Mouse (Mus musculus): ENCODE results near the gene Cit. TPM values are rescaled to one million over a fixed set of nuclear protein-coding genes. Genes with fewer than 3 reads are reported as not detected.

The Cit gene
- polyA plus RNA-seq, 1 experiment from 2014 or later, result 30.4 TPM

GRCm38 (mm10) chr5:115868540-115868939 is 23.5 kb downstream of the Cit start:
- peaks cover 22% of the 10 kb centered on the region for H3K36me3 ChIP-seq (ENCODE audit: insufficient read depth, low read length)
- ATAC-seq (ENCODE audit: low FRiP score, low TSS enrichment), result no peak
- no peak overlapping the region for H3K27ac ChIP-seq (ENCODE audit: low read length)
- H3K9ac ChIP-seq (replicated peaks; ENCODE audit: low read length), result no peak overlapping the region
- H3K9me3 ChIP-seq (ENCODE audit: low read length), result no peaks in the 10 kb centered on the region
- no peaks in the 10 kb centered on the region for H3K27me3 ChIP-seq (ENCODE audit: insufficient read depth, low read length)
- WGBS, result 79% methylated on average over 12 of the region's 12 CpGs
- no peak overlapping the region for H3K4me3 ChIP-seq (ENCODE audit: low read length)
- no peaks in the 10 kb centered on the region for H3K4me1 ChIP-seq (ENCODE audit: insufficient read depth, low read length)
- H3K4me2 ChIP-seq (replicated peaks; ENCODE audit: low read depth, low read length), result no peak overlapping the region

GRCm38 (mm10) chr5:115869198-115869597 is 24.1 kb downstream of the Cit start:
- WGBS, result 89% methylated on average over 15 of the region's 15 CpGs
- no peak overlapping the region for H3K4me3 ChIP-seq (ENCODE audit: low read length)
- no peaks in the 10 kb centered on the region for H3K27me3 ChIP-seq (ENCODE audit: insufficient read depth, low read length)
- H3K4me1 ChIP-seq (ENCODE audit: insufficient read depth, low read length), result no peaks in the 10 kb centered on the region
- ATAC-seq (ENCODE audit: low FRiP score, low TSS enrichment), result no peak
- no peaks in the 10 kb centered on the region for H3K9me3 ChIP-seq (ENCODE audit: low read length)
- H3K27ac ChIP-seq (ENCODE audit: low read length), result no peak overlapping the region
- H3K9ac ChIP-seq (replicated peaks; ENCODE audit: low read length), result no peak overlapping the region
- H3K4me2 ChIP-seq (replicated peaks; ENCODE audit: low read depth, low read length), result no peak overlapping the region
- peaks cover 21% of the 10 kb centered on the region for H3K36me3 ChIP-seq (ENCODE audit: insufficient read depth, low read length)

GRCm38 (mm10) chr5:115871153-115871552 is 26.1 kb downstream of the Cit start:
- Histone ChIP-seq H3K4me3 (ENCODE audit: low read length) (no peak overlapping the region), H3K9ac (replicated peaks; ENCODE audit: low read length) (no peak overlapping the region), H3K27ac (ENCODE audit: low read length) (no peak overlapping the region), H3K4me1 (ENCODE audit: insufficient read depth, low read length) (no peaks in the 10 kb centered on the region), H3K9me3 (ENCODE audit: low read length) (no peaks in the 10 kb centered on the region), H3K4me2 (replicated peaks; ENCODE audit: low read depth, low read length) (no peak overlapping the region), H3K36me3 (ENCODE audit: insufficient read depth, low read length) (peaks cover 28% of the 10 kb centered on the region), H3K27me3 (ENCODE audit: insufficient read depth, low read length) (no peaks in the 10 kb centered on the region)
- WGBS, result 96% methylated on average over 10 of the region's 10 CpGs
- no peak for ATAC-seq (ENCODE audit: low FRiP score, low TSS enrichment)

- WGBS, result 92% methylated on average over 11 of the region's 11 CpGs
- Histone ChIP-seq H3K4me1 (ENCODE audit: insufficient read depth, low read length) (no peaks in the 10 kb centered on the region), H3K9me3 (ENCODE audit: low read length) (no peaks in the 10 kb centered on the region), H3K9ac (replicated peaks; ENCODE audit: low read length) (no peak overlapping the region), H3K4me2 (replicated peaks; ENCODE audit: low read depth, low read length) (no peak overlapping the region), H3K36me3 (ENCODE audit: insufficient read depth, low read length) (peaks cover 31% of the 10 kb centered on the region), H3K4me3 (ENCODE audit: low read length) (no peak overlapping the region), H3K27ac (ENCODE audit: low read length) (no peak overlapping the region), H3K27me3 (ENCODE audit: insufficient read depth, low read length) (no peaks in the 10 kb centered on the region)
- ATAC-seq (ENCODE audit: low FRiP score, low TSS enrichment), result peak; percentile 39; the same call in 1 of the 2 replicates
Measured at GRCm38 (mm10) chr5:115872106-115872505, 27.0 kb downstream of the Cit start.

GRCm38 (mm10) chr5:115872956-115873355 is 27.9 kb downstream of the Cit start:
- no peak for ATAC-seq (ENCODE audit: low FRiP score, low TSS enrichment)
- no peak overlapping the region for H3K4me3 ChIP-seq (ENCODE audit: low read length)
- H3K27ac ChIP-seq (ENCODE audit: low read length), result no peak overlapping the region
- no peak overlapping the region for H3K4me2 ChIP-seq (replicated peaks; ENCODE audit: low read depth, low read length)
- H3K9ac ChIP-seq (replicated peaks; ENCODE audit: low read length), result no peak overlapping the region
- no peaks in the 10 kb centered on the region for H3K27me3 ChIP-seq (ENCODE audit: insufficient read depth, low read length)
- peaks cover 31% of the 10 kb centered on the region for H3K36me3 ChIP-seq (ENCODE audit: insufficient read depth, low read length)
- H3K4me1 ChIP-seq (ENCODE audit: insufficient read depth, low read length), result no peaks in the 10 kb centered on the region
- WGBS, result 53% methylated on average over 4 of the region's 4 CpGs
- H3K9me3 ChIP-seq (ENCODE audit: low read length), result no peaks in the 10 kb centered on the region

GRCm38 (mm10) chr5:115877425-115877824 is 32.3 kb downstream of the Cit start:
- Histone ChIP-seq H3K4me3 (ENCODE audit: low read length) (no peak overlapping the region), H3K4me2 (replicated peaks; ENCODE audit: low read depth, low read length) (no peak overlapping the region), H3K36me3 (ENCODE audit: insufficient read depth, low read length) (peaks cover 30% of the 10 kb centered on the region), H3K4me1 (ENCODE audit: insufficient read depth, low read length) (0 out of 2 replicates have a peak, but pooled peaks cover 3% of the 10 kb centered on the region), H3K27me3 (ENCODE audit: insufficient read depth, low read length) (no peaks in the 10 kb centered on the region), H3K27ac (ENCODE audit: low read length) (no peak overlapping the region), H3K9me3 (ENCODE audit: low read length) (no peaks in the 10 kb centered on the region), H3K9ac (replicated peaks; ENCODE audit: low read length) (no peak overlapping the region)
- 96% methylated on average over 6 of the region's 6 CpGs for WGBS
- no peak for ATAC-seq (ENCODE audit: low FRiP score, low TSS enrichment)

- 63% methylated on average over 9 of the region's 9 CpGs for WGBS
- no peak for ATAC-seq (ENCODE audit: low FRiP score, low TSS enrichment)
Measured at GRCm38 (mm10) chr5:115882165-115882564, 37.1 kb downstream of the Cit start.

GRCm38 (mm10) chr5:115884429-115884828 is 39.4 kb downstream of the Cit start:
- Histone ChIP-seq H3K9me3 (ENCODE audit: low read length) (no peaks in the 10 kb centered on the region), H3K4me3 (ENCODE audit: low read length) (no peak overlapping the region), H3K9ac (replicated peaks; ENCODE audit: low read length) (no peak overlapping the region), H3K4me1 (ENCODE audit: insufficient read depth, low read length) (0 out of 2 replicates have a peak, but pooled peaks cover 3% of the 10 kb centered on the region), H3K27ac (ENCODE audit: low read length) (no peak overlapping the region), H3K36me3 (ENCODE audit: insufficient read depth, low read length) (peaks cover 33% of the 10 kb centered on the region), H3K27me3 (ENCODE audit: insufficient read depth, low read length) (no peaks in the 10 kb centered on the region), H3K4me2 (replicated peaks; ENCODE audit: low read depth, low read length) (no peak overlapping the region)
- ATAC-seq (ENCODE audit: low FRiP score, low TSS enrichment), result no peak
- 85% methylated on average over 9 of the region's 9 CpGs for WGBS

More at GRCm38 (mm10) chr5:115882165-115882564, 37.1 kb downstream of the Cit start:
- Histone ChIP-seq H3K4me3 (ENCODE audit: low read length) (no peak overlapping the region), H3K4me2 (replicated peaks; ENCODE audit: low read depth, low read length) (no peak overlapping the region), H3K9me3 (ENCODE audit: low read length) (no peaks in the 10 kb centered on the region), H3K27me3 (ENCODE audit: insufficient read depth, low read length) (no peaks in the 10 kb centered on the region), H3K4me1 (ENCODE audit: insufficient read depth, low read length) (0 out of 2 replicates have a peak, but pooled peaks cover 3% of the 10 kb centered on the region), H3K36me3 (ENCODE audit: insufficient read depth, low read length) (peaks cover 29% of the 10 kb centered on the region), H3K27ac (ENCODE audit: low read length) (no peak overlapping the region), H3K9ac (replicated peaks; ENCODE audit: low read length) (no peak overlapping the region)

- no peak overlapping the region for H3K4me2 ChIP-seq (replicated peaks; ENCODE audit: low read depth, low read length)
- peaks cover 13% of the 10 kb centered on the region for H3K36me3 ChIP-seq (ENCODE audit: insufficient read depth, low read length)
- no peaks in the 10 kb centered on the region for H3K4me1 ChIP-seq (ENCODE audit: insufficient read depth, low read length)
- no peak overlapping the region for H3K27ac ChIP-seq (ENCODE audit: low read length)
- no peaks in the 10 kb centered on the region for H3K9me3 ChIP-seq (ENCODE audit: low read length)
- H3K9ac ChIP-seq (replicated peaks; ENCODE audit: low read length), result no peak overlapping the region
- ATAC-seq (ENCODE audit: low FRiP score, low TSS enrichment), result peak; percentile 35; the same call in 1 of the 2 replicates
- WGBS, result 24% methylated on average over 5 of the region's 5 CpGs
- H3K27me3 ChIP-seq (ENCODE audit: insufficient read depth, low read length), result no peaks in the 10 kb centered on the region
- H3K4me3 ChIP-seq (ENCODE audit: low read length), result no peak overlapping the region
Measured at GRCm38 (mm10) chr5:115893772-115894171, 48.7 kb downstream of the Cit start.

- Histone ChIP-seq H3K4me3 (ENCODE audit: low read length) (no peak overlapping the region), H3K9me3 (ENCODE audit: low read length) (no peaks in the 10 kb centered on the region), H3K4me2 (replicated peaks; ENCODE audit: low read depth, low read length) (no peak overlapping the region), H3K4me1 (ENCODE audit: insufficient read depth, low read length) (no peaks in the 10 kb centered on the region), H3K27ac (ENCODE audit: low read length) (no peak overlapping the region), H3K27me3 (ENCODE audit: insufficient read depth, low read length) (no peaks in the 10 kb centered on the region), H3K9ac (replicated peaks; ENCODE audit: low read length) (no peak overlapping the region), H3K36me3 (ENCODE audit: insufficient read depth, low read length) (no peaks in the 10 kb centered on the region; the same call in none of the 2 replicates)
- WGBS, result 53% methylated on average over 9 of the region's 9 CpGs
- no peak for ATAC-seq (ENCODE audit: low FRiP score, low TSS enrichment)
Measured at GRCm38 (mm10) chr5:115897036-115897435, 52.0 kb downstream of the Cit start.
